In the genomic region with DNA sequence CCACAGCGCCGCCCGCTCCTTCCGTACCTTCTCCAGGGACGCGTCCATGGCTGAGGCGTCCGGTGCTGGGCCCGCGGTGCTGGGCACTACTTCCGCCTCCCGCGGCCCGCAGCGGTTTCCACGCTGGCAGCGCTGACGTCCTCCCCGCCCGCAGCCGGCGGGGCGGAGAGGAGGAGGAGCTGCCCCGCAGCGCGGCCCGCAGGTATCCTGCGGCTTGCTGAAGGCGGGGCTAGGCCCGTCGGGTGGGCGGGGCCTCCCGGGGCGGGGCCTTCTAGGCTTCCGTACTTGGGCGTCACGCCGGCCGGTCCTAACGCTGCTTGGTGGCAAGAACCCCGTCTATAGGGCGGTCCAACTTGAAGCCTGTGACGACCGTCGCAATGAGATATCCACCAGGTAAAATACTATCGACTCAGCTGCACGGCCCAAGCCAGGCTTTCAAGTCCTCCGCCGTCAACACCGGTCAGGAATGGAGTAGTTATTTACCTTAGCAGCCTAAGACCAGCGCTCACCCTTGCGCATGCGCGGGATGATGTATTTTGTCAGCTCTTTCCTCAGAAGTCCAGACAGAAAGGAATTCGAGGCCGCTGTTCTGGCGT, we compare ENCODE assay signal across 1 mouse cellular context.
TF ChIP-seq lines count a peak whose summit lies in the region.

Pdxdc1 (minus strand) TSS at position 244 of the 596 bp plus-strand sequence.
Mpv17l (plus strand) TSS at position 274 of the 596 bp plus-strand sequence.

TF ChIP-seq in CH12.LX, 34 proteins besides CTCF, POLR2A, EP300 and RAD21 (continued from another document):
- TF ChIP-seq KAT2A (IDR thresholded peaks at IDR 0.05; ENCODE audit: insufficient replicate concordance, low read length) (0 out of 2 replicates have a peak, but pooled peaks have one; percentile 36), NELFE (IDR thresholded peaks at IDR 0.05; ENCODE audit: low read depth, low read length) (peak; percentile 52), TCF12 (IDR thresholded peaks at IDR 0.05; ENCODE audit: low read depth, low read length) (peak; percentile 39; the same call in 1 of the 2 replicates), SIN3A (IDR thresholded peaks at IDR 0.05; ENCODE audit: low read length) (peak; percentile 38), HCFC1 (IDR thresholded peaks at IDR 0.05; ENCODE audit: low read depth, low read length) (peak; percentile 77), ELF1 (IDR thresholded peaks at IDR 0.05; ENCODE audit: low read depth, low read length) (peak; percentile 84), UBTF (IDR thresholded peaks at IDR 0.05; ENCODE audit: low read depth, low read length) (no peak; the same call in 1 of the 2 replicates), RCOR1 (conservative IDR thresholded peaks at IDR 0.05; ENCODE audit: low read depth, low read length) (0 out of 2 replicates have a peak, but pooled peaks have one; percentile 48), MAX (IDR thresholded peaks at IDR 0.05; ENCODE audit: low read length) (peak; percentile 96), NRF1 (IDR thresholded peaks at IDR 0.05; ENCODE audit: low read depth, low read length) (peak; percentile 100), ETS1 (conservative IDR thresholded peaks at IDR 0.05; ENCODE audit: low read depth, low read length) (no peak)
